Mouse (Mus musculus): ENCODE measurements around the gene Aig1. TPM values are rescaled to one million over a fixed set of nuclear protein-coding genes. Genes with fewer than 3 reads are reported as not detected.

Gene Aig1
- 10 to 100 TPM; 30.2 to 35.6 TPM for polyA plus RNA-seq (2017; shearing (Covaris generic))

DNA sequence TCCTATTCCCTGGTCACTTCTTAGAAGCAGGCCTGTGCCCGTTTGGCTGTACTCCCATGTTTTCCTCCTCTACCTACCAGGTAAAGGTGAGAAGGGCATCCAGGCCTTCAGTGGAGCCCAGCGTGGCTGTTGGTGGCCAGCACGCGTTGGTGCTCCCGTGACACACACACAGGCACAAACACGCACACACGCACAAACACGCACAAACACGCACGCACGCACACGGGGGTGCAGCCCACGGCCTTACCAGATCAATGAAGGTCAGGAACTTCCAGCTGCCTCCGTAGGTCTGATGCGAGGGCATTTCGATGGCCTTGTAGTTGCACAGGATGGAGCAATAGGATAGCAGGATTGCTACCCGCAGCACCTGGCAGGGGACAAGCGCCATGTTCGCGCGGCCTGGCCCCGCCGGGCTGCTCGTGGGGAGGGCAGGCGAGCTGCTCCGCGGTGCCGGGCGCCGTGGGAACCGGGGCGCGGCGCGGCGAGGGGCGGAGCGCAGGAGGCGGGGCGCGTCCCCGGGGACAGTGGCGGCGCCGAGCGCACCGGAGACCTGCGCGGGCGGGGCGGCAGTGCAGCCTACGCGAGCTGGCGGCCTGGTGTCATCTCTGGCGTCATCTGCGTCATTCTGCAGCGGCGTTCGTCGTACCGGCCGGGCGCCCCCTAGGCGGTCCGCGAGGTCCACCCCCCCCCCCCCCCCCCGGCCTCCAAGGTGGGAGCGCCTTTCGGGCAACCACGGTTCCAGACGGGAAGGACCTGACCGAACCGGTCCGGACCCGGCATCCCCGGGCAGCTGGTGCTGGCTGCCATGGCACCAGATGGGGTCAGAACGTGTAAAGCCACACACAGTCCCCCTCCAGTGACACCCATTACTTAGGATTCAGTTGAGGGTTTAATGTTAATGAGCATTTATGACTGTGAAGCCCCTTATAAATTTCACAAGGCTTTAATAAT is at the start of gene Aig1:
Aig1 (minus strand) TSS at position 610 of the 951 bp plus-strand sequence.

Other genes with a start within 250 kb of the Aig1 start
- 10 to 100 TPM; 37.4 to 49.5 TPM for gene Hivep2, start 97.1 kb upstream of the Aig1 start, polyA plus RNA-seq (2017; shearing (Covaris generic))

Measured in activated CD4-positive, CD25-positive, alpha-beta regulatory T cell (primary cell).